Mouse (Mus musculus): Measurements from ENCODE around the gene Epb41l2. TPM values are rescaled to one million over a fixed set of nuclear protein-coding genes. Genes with fewer than 3 reads are reported as not detected.

Epb41l2 gene
- polyA plus RNA-seq, 1 experiment, result 28.8 TPM

- Histone ChIP-seq H3K4me3 (ENCODE audit: insufficient read depth, low read depth, low read length) (no peak overlapping the region), H3K36me3 (ENCODE audit: control insufficient read depth, insufficient read depth, low read length) (no peaks in the 10 kb centered on the region), H3K4me1 (ENCODE audit: control insufficient read depth, insufficient read depth, low read length) (no peaks in the 10 kb centered on the region; the same call in 1 of the 2 replicates), H3K27me3 (replicated peaks; ENCODE audit: control insufficient read depth, insufficient read depth, low read length) (no peaks in the 10 kb centered on the region), H3K27ac (ENCODE audit: insufficient read depth, low read depth, low read length) (0 out of 2 replicates have a peak overlapping the region, but pooled peaks have one; percentile 49)
- 55% methylated on average over 4 of the region's 4 CpGs for WGBS
- no peak for TF ChIP-seq POLR2A (IDR thresholded peaks at IDR 0.05; ENCODE audit: low read depth, low read length)
- no peak for TF ChIP-seq CTCF (conservative IDR thresholded peaks at IDR 0.05; ENCODE audit: insufficient read depth, insufficient read length, low read depth, low read length)
- no peak for DNase-seq
Observed at GRCm38 (mm10) chr10:25387268-25387667, 27.7 kb downstream of the Epb41l2 start.

- no peaks in the 10 kb centered on the region for H3K36me3 ChIP-seq (ENCODE audit: control insufficient read depth, insufficient read depth, low read length)
- WGBS, result 85% methylated on average over 7 of the region's 7 CpGs
- no peak for DNase-seq
- no peaks in the 10 kb centered on the region for H3K4me1 ChIP-seq (ENCODE audit: control insufficient read depth, insufficient read depth, low read length)
- no peak for TF ChIP-seq POLR2A (IDR thresholded peaks at IDR 0.05; ENCODE audit: low read depth, low read length)
- no peak for TF ChIP-seq CTCF (conservative IDR thresholded peaks at IDR 0.05; ENCODE audit: insufficient read depth, insufficient read length, low read depth, low read length)
- H3K4me3 ChIP-seq (ENCODE audit: insufficient read depth, low read depth, low read length), result no peak overlapping the region
- H3K27ac ChIP-seq (ENCODE audit: insufficient read depth, low read depth, low read length), result no peak overlapping the region
- no peaks in the 10 kb centered on the region for H3K27me3 ChIP-seq (replicated peaks; ENCODE audit: control insufficient read depth, insufficient read depth, low read length)
Observed at GRCm38 (mm10) chr10:25392786-25393185, 33.2 kb downstream of the Epb41l2 start.

GRCm38 (mm10) chr10:25393721-25394120 is 34.1 kb downstream of the Epb41l2 start:
- Histone ChIP-seq H3K27me3 (replicated peaks; ENCODE audit: control insufficient read depth, insufficient read depth, low read length) (no peaks in the 10 kb centered on the region), H3K4me1 (ENCODE audit: control insufficient read depth, insufficient read depth, low read length) (no peaks in the 10 kb centered on the region), H3K36me3 (ENCODE audit: control insufficient read depth, insufficient read depth, low read length) (no peaks in the 10 kb centered on the region), H3K4me3 (ENCODE audit: insufficient read depth, low read depth, low read length) (no peak overlapping the region), H3K27ac (ENCODE audit: insufficient read depth, low read depth, low read length) (no peak overlapping the region)
- 85% methylated on average over 1 of the region's 1 CpGs for WGBS
- DNase-seq, result no peak
- TF ChIP-seq CTCF (conservative IDR thresholded peaks at IDR 0.05; ENCODE audit: insufficient read depth, insufficient read length, low read depth, low read length) (no peak), POLR2A (IDR thresholded peaks at IDR 0.05; ENCODE audit: low read depth, low read length) (no peak)

GRCm38 (mm10) chr10:25395236-25395886 is 35.8 kb downstream of the Epb41l2 start:
- H3K4me1 ChIP-seq (ENCODE audit: control insufficient read depth, insufficient read depth, low read length), result no peaks in the 10 kb centered on the region
- H3K27me3 ChIP-seq (replicated peaks; ENCODE audit: control insufficient read depth, insufficient read depth, low read length), result no peaks in the 10 kb centered on the region
- 71% methylated on average over 5 of the region's 5 CpGs for WGBS
- no peak overlapping the region for H3K4me3 ChIP-seq (ENCODE audit: insufficient read depth, low read depth, low read length)
- peak; percentile 30 for DNase-seq
- no peak overlapping the region for H3K27ac ChIP-seq (ENCODE audit: insufficient read depth, low read depth, low read length)
- no peaks in the 10 kb centered on the region for H3K36me3 ChIP-seq (ENCODE audit: control insufficient read depth, insufficient read depth, low read length)
- TF ChIP-seq POLR2A (IDR thresholded peaks at IDR 0.05; ENCODE audit: low read depth, low read length) (no peak), CTCF (conservative IDR thresholded peaks at IDR 0.05; ENCODE audit: insufficient read depth, insufficient read length, low read depth, low read length) (no peak)

GRCm38 (mm10) chr10:25396859-25397258 is 37.3 kb downstream of the Epb41l2 start:
- no peak for DNase-seq
- Histone ChIP-seq H3K4me3 (ENCODE audit: insufficient read depth, low read depth, low read length) (no peak overlapping the region), H3K4me1 (ENCODE audit: control insufficient read depth, insufficient read depth, low read length) (no peaks in the 10 kb centered on the region), H3K36me3 (ENCODE audit: control insufficient read depth, insufficient read depth, low read length) (no peaks in the 10 kb centered on the region), H3K27ac (ENCODE audit: insufficient read depth, low read depth, low read length) (no peak overlapping the region), H3K27me3 (replicated peaks; ENCODE audit: control insufficient read depth, insufficient read depth, low read length) (no peaks in the 10 kb centered on the region)
- 92% methylated on average over 3 of the region's 3 CpGs for WGBS
- TF ChIP-seq POLR2A (IDR thresholded peaks at IDR 0.05; ENCODE audit: low read depth, low read length) (no peak), CTCF (conservative IDR thresholded peaks at IDR 0.05; ENCODE audit: insufficient read depth, insufficient read length, low read depth, low read length) (no peak)

- Histone ChIP-seq H3K27ac (ENCODE audit: insufficient read depth, low read depth, low read length) (no peak overlapping the region), H3K36me3 (ENCODE audit: control insufficient read depth, insufficient read depth, low read length) (no peaks in the 10 kb centered on the region), H3K4me1 (ENCODE audit: control insufficient read depth, insufficient read depth, low read length) (no peaks in the 10 kb centered on the region), H3K27me3 (replicated peaks; ENCODE audit: control insufficient read depth, insufficient read depth, low read length) (no peaks in the 10 kb centered on the region), H3K4me3 (ENCODE audit: insufficient read depth, low read depth, low read length) (no peak overlapping the region)
- DNase-seq, result peak; percentile 31
- WGBS, result 39% methylated on average over 14 of the region's 14 CpGs
- TF ChIP-seq POLR2A (IDR thresholded peaks at IDR 0.05; ENCODE audit: low read depth, low read length), result no peak
- TF ChIP-seq CTCF (conservative IDR thresholded peaks at IDR 0.05; ENCODE audit: insufficient read depth, insufficient read length, low read depth, low read length), result no peak
Observed at GRCm38 (mm10) chr10:25397767-25398690, 38.4 kb downstream of the Epb41l2 start.

GRCm38 (mm10) chr10:25399016-25399415 is 39.4 kb downstream of the Epb41l2 start:
- Histone ChIP-seq H3K4me3 (ENCODE audit: insufficient read depth, low read depth, low read length) (no peak overlapping the region), H3K27me3 (replicated peaks; ENCODE audit: control insufficient read depth, insufficient read depth, low read length) (no peaks in the 10 kb centered on the region), H3K36me3 (ENCODE audit: control insufficient read depth, insufficient read depth, low read length) (no peaks in the 10 kb centered on the region), H3K4me1 (ENCODE audit: control insufficient read depth, insufficient read depth, low read length) (no peaks in the 10 kb centered on the region), H3K27ac (ENCODE audit: insufficient read depth, low read depth, low read length) (no peak overlapping the region)
- no peak for DNase-seq
- TF ChIP-seq POLR2A (IDR thresholded peaks at IDR 0.05; ENCODE audit: low read depth, low read length) (no peak), CTCF (conservative IDR thresholded peaks at IDR 0.05; ENCODE audit: insufficient read depth, insufficient read length, low read depth, low read length) (no peak)
- WGBS, result 92% methylated on average over 4 of the region's 4 CpGs

Measured in kidney, adult 2 months (tissue).